Mouse (Mus musculus) hindlimb bud, embryonic 11.5 days (tissue): ENCODE measurements around the gene Emb.
A peak's percentile ranks its signal among the peaks of the same experiment; 100 is the strongest.

Experiments
- DNase-seq: peaks from one replicate; pipeline ENCODE4 v3.0.0-alpha.2; 2012; ENCODE audit warnings: low read depth, low spot score; ENCODE audit errors: extremely low spot score

The Emb gene

DNA sequence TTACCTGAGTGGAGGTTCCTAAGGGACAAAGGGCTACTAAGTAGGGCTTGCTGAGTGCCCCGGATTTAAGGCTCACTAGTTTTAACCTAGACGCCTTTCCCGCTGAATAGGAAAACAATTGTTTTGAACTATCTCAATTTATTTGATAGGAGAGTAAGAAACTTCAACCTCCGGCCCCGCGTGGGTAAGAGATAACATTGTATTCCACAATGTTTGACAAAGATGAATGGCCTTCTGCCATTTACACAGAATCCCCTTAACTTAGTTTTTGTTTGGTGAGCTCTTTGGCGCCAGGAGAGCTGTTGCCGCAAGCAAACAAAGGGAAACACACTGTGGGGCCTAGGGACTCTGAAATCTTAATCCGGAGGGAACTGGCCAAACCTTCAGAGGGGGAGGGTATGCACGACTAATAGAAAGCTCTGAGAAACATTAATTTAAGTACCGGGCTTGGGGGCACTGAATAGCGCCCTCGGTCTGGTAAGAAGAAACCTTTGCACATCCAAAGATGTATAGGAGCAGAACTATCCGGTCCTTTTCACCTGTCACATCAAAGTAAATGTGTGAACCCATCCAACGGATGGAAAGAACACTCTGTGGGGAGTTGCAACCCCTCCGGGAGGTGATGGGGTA, 11.7 kb downstream of the Emb start:
- no peak for DNase-seq

DNA sequence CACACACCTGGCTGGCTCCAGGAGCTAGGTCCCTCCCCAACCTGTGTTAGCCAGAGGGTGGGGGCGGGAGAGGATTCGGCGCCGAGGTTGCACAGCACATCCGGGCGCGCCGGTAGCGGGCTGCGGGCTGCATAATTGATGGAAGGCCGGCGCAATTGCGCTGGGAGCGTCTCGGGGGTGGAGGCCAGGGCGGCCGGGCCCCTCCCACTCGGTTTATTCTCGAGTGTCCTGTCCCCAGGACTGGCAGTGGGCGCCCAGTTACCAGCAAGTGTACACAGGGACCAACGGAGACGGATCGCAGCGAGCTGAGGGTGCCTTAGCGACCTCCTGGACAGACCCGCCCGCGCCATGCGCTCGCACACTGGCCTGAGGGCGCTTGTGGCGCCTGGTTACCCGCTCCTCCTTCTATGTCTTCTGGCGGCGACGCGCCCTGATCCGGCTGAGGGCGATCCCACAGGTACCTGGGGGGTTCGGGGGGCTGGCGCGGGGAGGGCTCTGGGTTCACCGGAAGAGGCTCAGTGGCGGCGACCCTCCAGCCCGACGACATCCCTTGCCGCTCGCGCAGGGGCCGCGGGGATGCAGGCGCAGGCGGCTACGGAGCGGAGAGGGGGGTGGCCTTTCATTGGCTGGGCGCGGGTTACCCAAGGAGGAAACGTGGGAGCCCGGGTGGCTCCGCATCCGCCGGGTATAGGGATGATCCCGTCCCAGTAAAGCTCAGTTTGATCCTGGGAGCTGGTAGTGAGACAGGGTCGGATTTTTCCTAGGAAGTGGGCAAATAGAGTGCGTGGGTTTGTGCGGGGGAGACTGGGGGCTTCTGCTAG, 12.4 kb downstream of the Emb start, which contains the start of gene Gm17509:
TSS of gene Gm17509 (minus strand) at position 575 of the 821 bp plus-strand sequence.
- DNase-seq: no peak

GRCm38 (mm10) chr13:117223125-117223524, 14.8 kb downstream of the Emb start:
- no peak for DNase-seq

GRCm38 (mm10) chr13:117224901-117225300, 16.6 kb downstream of the Emb start:
- no peak for DNase-seq

DNA sequence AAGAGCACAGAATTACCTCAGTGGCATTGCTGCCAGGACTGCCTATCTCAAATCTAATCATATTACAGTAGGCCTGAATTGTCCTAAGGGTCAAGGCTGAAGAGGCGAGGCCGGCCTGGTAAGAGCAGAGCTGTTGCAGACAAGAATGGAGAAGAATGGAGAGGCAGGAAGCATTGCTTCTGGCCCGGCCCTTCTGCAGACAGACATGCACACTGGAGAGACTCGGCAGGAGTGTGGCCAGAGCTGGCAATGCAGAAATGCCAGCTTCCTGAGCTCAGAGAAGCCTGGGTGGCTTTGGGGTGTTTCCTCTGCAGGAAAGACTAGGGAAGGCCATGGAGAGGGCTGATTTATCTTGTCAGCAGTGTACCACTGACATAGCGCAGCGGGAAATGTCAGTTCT, 17.2 kb downstream of the Emb start:
- no peak for DNase-seq

- no peak for DNase-seq
These were observed 22.2 kb downstream of the Emb start for GRCm38 (mm10) chr13:117230371-117231110.

GRCm38 (mm10) chr13:117233808-117234207, 25.5 kb downstream of the Emb start:
- no peak for DNase-seq

- DNase-seq: no peak
These were observed 26.1 kb downstream of the Emb start for GRCm38 (mm10) chr13:117234486-117234885.

GRCm38 (mm10) chr13:117235530-117236212, 27.3 kb downstream of the Emb start:
- DNase-seq: no peak

DNA sequence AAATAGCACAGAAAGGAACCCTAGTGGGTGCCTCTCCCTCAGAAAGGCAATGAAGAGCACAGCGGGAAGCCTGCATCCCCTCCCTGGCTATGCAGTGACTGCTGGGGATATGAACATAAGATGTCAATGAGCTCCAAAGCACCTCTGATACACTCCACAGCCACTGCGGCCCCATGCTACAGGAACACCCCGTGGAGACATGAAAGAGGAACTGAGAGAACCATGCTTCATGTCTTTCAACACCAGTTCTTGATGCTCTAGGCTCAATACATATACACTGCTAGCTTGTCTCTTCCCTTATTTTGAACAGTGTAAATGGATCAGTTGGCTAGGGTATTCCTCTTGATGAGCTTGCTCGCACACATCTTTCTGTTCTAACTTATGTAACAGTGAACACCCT, 28.8 kb downstream of the Emb start:
- DNase-seq: no peak

DNA sequence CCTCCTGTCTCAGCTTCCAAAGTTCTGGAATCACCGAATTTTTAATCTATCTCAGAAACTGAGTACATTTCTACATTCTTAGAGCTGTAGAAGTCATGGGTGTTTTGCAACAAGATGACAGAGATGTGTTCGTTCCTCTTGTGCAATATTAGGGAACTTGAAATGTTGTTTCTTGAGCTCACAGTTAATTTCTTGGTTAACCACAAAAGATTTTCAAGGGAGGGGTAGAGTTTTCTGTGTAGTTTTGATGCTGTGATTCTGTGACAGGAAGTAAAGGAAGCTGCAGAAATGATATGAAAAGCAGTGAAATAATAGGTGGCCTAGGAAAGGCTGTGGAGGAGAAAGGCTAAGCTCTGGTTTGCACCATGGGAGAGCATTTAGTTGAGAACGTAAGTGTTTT, 33.7 kb downstream of the Emb start:
- DNase-seq: no peak

DNA sequence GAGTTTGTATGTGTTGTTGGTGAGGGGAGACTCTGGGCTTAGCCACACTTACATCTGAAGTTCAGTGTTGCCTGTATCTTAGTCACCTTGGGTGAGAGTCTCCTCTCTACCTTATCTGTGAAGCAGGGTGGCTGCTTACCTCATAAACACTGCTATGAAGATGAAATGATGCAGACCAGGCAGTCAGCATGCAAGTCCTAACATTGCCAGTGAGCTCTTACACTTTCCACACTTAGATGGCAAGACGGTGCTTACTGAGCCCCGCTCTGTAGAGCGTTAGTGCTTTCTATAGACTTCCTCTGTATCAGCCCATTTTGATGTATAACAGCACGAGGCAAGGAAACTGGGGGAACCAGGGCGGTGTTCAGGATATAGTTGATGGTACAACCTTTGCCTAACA, 34.3 kb downstream of the Emb start:
- DNase-seq: no peak

- DNase-seq: no peak
These were observed 52.4 kb downstream of the Emb start for GRCm38 (mm10) chr13:117260704-117261103.

DNA sequence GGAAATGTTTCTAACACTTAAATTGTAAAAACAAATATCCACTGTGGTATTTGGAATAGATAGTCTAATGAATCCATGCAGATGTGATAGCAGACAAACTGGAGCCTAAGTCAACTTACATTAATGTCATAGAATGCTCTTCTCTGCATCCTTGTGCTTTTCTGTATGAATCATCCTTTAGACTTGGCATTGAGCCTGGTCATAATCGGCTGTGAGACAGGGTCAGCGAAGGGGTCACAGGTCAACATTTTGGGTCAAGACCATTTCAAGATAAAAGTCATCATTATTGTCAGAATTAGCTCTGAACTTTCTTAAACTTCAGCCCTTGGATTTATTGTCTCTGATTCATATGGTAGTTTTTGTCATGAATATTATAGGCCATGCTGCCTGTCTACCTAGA, 57.8 kb downstream of the Emb start:
- DNase-seq: no peak

- DNase-seq: no peak
These were observed 59.6 kb downstream of the Emb start for GRCm38 (mm10) chr13:117267963-117268362.

GRCm38 (mm10) chr13:117284036-117284435, 75.7 kb downstream of the Emb start:
- DNase-seq: no peak

DNA sequence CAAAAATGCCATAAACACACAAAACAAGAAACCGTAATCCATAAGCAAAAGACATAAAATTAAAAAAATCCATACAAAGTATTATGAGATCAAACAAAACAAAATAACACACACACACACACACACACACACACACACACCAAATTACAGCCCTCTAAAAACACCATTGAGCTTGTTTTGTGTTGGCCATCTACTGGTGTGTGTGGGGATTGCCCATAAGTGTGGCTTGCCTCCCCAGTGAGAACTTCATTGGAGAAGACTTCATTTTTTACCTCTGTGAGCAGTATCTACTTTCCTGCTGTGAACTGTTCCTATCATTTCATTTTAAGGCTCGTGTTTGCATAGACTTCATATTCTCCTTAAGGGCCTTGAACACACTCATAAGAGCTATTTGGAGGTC, 78.6 kb downstream of the Emb start:
- DNase-seq: no peak

DNA sequence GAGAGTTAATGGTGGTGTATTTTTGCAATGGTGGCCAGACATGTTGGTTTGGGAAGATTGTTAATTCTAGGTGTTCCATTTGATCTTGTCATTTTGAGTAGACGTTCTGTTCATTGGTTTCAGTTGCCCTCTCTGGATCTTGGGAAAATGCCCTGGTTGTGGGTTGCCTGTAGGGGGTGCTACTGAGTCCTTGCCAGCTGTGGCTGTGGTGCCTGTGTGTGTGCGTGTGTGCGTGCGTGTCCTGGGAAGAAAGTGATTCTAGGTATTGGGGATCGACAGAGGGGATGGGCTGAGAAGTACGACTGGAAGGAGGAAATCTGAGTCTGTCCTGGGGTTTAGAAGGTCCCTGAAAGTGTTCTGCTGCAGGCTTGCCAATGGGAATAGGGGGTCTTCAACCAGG, 79.1 kb downstream of the Emb start:
- no peak for DNase-seq

- DNase-seq: peak; percentile 71
These were observed 81.3 kb downstream of the Emb start for GRCm38 (mm10) chr13:117289494-117290270.

DNA sequence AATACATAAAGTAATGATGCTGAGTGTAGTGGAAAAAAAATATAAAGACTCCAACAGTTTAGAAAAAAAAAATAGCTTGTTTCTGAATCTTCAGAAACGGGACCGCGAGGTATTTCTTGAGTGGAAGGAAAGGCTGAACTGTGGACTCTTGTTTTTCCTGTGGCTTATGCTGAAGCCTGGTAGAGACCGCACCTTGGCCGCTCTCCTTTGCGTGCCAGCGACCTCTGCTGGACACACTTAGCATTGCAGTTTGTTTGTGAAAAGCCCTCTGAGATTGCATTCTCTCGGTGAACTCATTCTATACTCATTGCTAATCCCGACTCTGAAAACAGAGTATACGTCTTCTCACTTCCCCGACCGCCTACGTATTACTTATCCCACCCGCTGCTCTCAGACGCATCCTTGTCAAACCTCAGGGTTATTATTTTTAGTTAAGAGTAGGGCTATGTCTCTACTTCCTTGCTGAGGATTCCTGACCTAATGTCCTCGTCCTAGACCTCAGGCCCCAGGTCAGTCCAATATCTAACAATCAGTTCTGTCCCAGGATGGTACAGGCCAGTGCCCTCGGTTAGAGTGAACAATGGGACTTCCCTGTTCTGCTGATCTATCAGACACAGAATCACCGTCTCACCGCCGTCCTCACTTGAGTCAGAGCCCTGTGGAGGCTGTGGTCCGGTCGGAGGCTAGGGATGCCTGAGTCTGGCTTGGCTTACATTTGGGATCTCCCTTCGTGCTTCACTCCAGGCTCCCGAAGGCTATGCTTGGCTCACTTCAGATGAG, 103.3 kb downstream of the Emb start:
- DNase-seq: peak; percentile 62
